Mouse (Mus musculus) layer of hippocampus, postnatal 25 days (tissue): ENCODE measurements around the gene Sgcb. TPM values are rescaled to one million over a fixed set of nuclear protein-coding genes. Genes with fewer than 3 reads are reported as not detected.
A peak's percentile ranks its signal among the peaks of the same experiment; 100 is the strongest.

Source experiments
- DNase-seq, 2 experiments: peaks; one replicate each; pipeline ENCODE4 v3.0.0; 2022; ENCODE audit warnings: mixed read lengths in 2 of 2, low spot score in 1 of 2; ENCODE audit errors: extremely low spot score in 1 of 2
- total RNA-seq, 2 experiments: library from RNA; stranded (reverse); gene quantifications; 2 replicates each; pipeline ENCODE4 v1.2.3; 2021

Gene Sgcb
- total RNA-seq, 2 experiments from 2014 or later, result 50.6 to 52.1 TPM

GRCm38 (mm10) chr5:73637337-73638107 lies 10.1 kb downstream of the Sgcb start:
- DNase-seq, result no peak

- peak; percentile 75 to 95 for DNase-seq
Observed at GRCm38 (mm10) chr5:73633141-73633540, 14.4 kb downstream of the Sgcb start.

GRCm38 (mm10) chr5:73632291-73632690 lies 15.3 kb downstream of the Sgcb start, which contains the start of gene Lrrc66:
Gene Lrrc66, minus strand, starts transcription at chr5:73632526.
- no peak for DNase-seq

GRCm38 (mm10) chr5:73631001-73631558 lies 16.5 kb downstream of the Sgcb start:
- DNase-seq, result no peak

GRCm38 (mm10) chr5:73630141-73630540 lies 17.4 kb downstream of the Sgcb start:
- DNase-seq, result no peak

- no peak for DNase-seq
Observed at GRCm38 (mm10) chr5:73627991-73628390, 19.6 kb downstream of the Sgcb start.

- DNase-seq, result no peak
Observed at GRCm38 (mm10) chr5:73627559-73627958, 20.0 kb downstream of the Sgcb start.

- DNase-seq, result no peak
Observed at GRCm38 (mm10) chr5:73626842-73627241, 20.7 kb downstream of the Sgcb start.

GRCm38 (mm10) chr5:73625505-73625904 lies 22.1 kb downstream of the Sgcb start:
- DNase-seq, result no peak

GRCm38 (mm10) chr5:73618969-73619368 lies 28.6 kb downstream of the Sgcb start:
- DNase-seq, result no peak

- no peak for DNase-seq
Observed at GRCm38 (mm10) chr5:73615211-73615610, 32.4 kb downstream of the Sgcb start.

GRCm38 (mm10) chr5:73613296-73613695 lies 34.3 kb downstream of the Sgcb start:
- DNase-seq, result no peak

GRCm38 (mm10) chr5:73611071-73611470 lies 36.5 kb downstream of the Sgcb start:
- DNase-seq, result no peak

GRCm38 (mm10) chr5:73604964-73605363 lies 42.6 kb downstream of the Sgcb start:
- no peak for DNase-seq

GRCm38 (mm10) chr5:73604542-73604941 lies 43.0 kb downstream of the Sgcb start:
- DNase-seq, result no peak

GRCm38 (mm10) chr5:73602865-73603264 lies 44.7 kb downstream of the Sgcb start:
- DNase-seq, result no peak

GRCm38 (mm10) chr5:73601361-73601763 lies 46.2 kb downstream of the Sgcb start:
- no peak for DNase-seq

- DNase-seq, result no peak
Observed at GRCm38 (mm10) chr5:73599991-73600390, 47.6 kb downstream of the Sgcb start.

GRCm38 (mm10) chr5:73598943-73599695 lies 48.5 kb downstream of the Sgcb start:
- DNase-seq, result no peak

GRCm38 (mm10) chr5:73587119-73587518 lies 60.5 kb downstream of the Sgcb start:
- DNase-seq, result no peak

- DNase-seq, result no peak
Observed at GRCm38 (mm10) chr5:73586597-73586996, 61.0 kb downstream of the Sgcb start.
